Mouse (Mus musculus) embryonic facial prominence, embryonic 11.5 days (tissue): ENCODE results near the gene Ube2j2. TPM values are rescaled to one million over a fixed set of nuclear protein-coding genes. Genes with fewer than 3 reads are reported as not detected.
A peak's percentile ranks its signal among the peaks of the same experiment; 100 is the strongest.

ENCODE experiments used
- ATAC-seq: fragments of 200-750 bp; cut with Nextera tagmentation; replicated peaks from 2 replicates; pipeline ENCODE4 v1.8.0; 2017; ENCODE audit warnings: low read depth; ENCODE audit not compliant: insufficient number of reproducible peaks, low FRiP score, low TSS enrichment
- DNase-seq: peaks from one replicate; pipeline ENCODE4 v3.0.0-alpha.2; 2015; ENCODE audit warnings: low spot score
- H3K27ac ChIP-seq: fragments of 300-500 bp; sonication (generic); replicated peaks from 2 replicates; pipeline ENCODE4 v1.5.1; 2014; ENCODE audit warnings: mild to moderate bottlenecking, low read depth, low read length, control low read depth
- H3K27me3 ChIP-seq: fragments of 300-500 bp; sonication (generic); 2 replicates; pipeline ENCODE4 v1.6.1; 2014; ENCODE audit warnings: mild to moderate bottlenecking, low read length, moderate library complexity, mixed read lengths; ENCODE audit not compliant: control insufficient read depth, insufficient read depth
- H3K36me3 ChIP-seq: fragments of 300-500 bp; sonication (generic); replicated peaks from 2 replicates; pipeline ENCODE4 v1.6.1; 2014; ENCODE audit warnings: low read depth, mild to moderate bottlenecking, low read length, moderate library complexity, mixed read lengths; ENCODE audit not compliant: control insufficient read depth, insufficient read depth
- H3K4me1 ChIP-seq: fragments of 300-500 bp; sonication (generic); 2 replicates; pipeline ENCODE4 v1.6.1; 2014; ENCODE audit warnings: low read length, mixed read lengths; ENCODE audit not compliant: control insufficient read depth, insufficient read depth
- H3K4me2 ChIP-seq: fragments of 300-500 bp; sonication (generic); 2 replicates; pipeline ENCODE4 v1.6.1; 2014; ENCODE audit warnings: low read depth, mild to moderate bottlenecking, control low read depth, low read length, moderate library complexity
- H3K4me3 ChIP-seq: fragments of 300-500 bp; sonication (generic); 2 replicates; pipeline ENCODE4 v1.5.1; 2014; ENCODE audit warnings: low read depth, low read length, control low read depth
- H3K9ac ChIP-seq: fragments of 300-500 bp; sonication (generic); replicated peaks from 2 replicates; pipeline ENCODE4 v1.6.1; 2014; ENCODE audit warnings: mild to moderate bottlenecking, control low read depth, low read length
- H3K9me3 ChIP-seq: fragments of 300-500 bp; sonication (generic); replicated peaks from 2 replicates; pipeline ENCODE4 v1.6.1; 2016; ENCODE audit warnings: mild to moderate bottlenecking, low read length, inconsistent platforms, mixed read lengths; ENCODE audit not compliant: control insufficient read depth
- WGBS: fragments of 180-500 bp; shearing (Covaris S2); extraction: QIAGEN DNeasy Blood & Tissue Kit; methylation state at CpG from one replicate; pipeline ENCODE4 v1.1.7; 2014; 5-methylcytosine and 5-hydroxymethylcytosine counted together
- polyA plus RNA-seq: library from polyadenylated mRNA; unstranded; fragments of >200 nt; fragmentation: Nextera tagmentation; extraction: Ambion mirVana; gene quantifications from 2 replicates; pipeline ENCODE4 v1.2.1, GENCODE M21; 2014

The Ube2j2 gene
- polyA plus RNA-seq, 1 experiment from 2014 or later: 161 TPM

DNA sequence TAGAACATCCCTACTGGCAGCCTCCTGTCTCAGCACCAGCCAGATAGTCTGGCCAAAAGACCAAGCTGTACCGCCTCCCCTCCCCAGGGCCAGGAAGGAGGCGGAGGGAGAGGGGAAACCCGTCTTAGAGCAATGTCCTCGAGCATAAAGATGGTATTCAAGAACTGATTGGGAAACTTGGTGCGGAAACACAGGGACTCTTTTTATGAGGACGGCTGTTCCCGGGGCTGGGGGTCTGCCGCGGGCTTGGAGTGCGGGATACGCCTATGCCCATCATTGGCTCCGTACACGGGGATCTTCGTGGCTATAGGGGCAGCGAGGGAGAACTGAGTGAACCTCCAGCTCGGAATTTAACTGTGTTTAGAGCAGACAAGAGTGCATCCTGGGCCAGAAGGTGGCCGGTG is 580 bp upstream of the Ube2j2 start:
- no peaks in the 10 kb centered on the region for H3K9me3 ChIP-seq
- peak; percentile 27 for DNase-seq
- H3K4me3 ChIP-seq: peak overlapping the region; percentile 90
- ATAC-seq: no peak; the same call in 1 of the 2 replicates
- H3K4me1 ChIP-seq: no peaks in the 10 kb centered on the region
- H3K36me3 ChIP-seq: no peaks in the 10 kb centered on the region; the same call in 1 of the 2 replicates
- peak overlapping the region; percentile 87 for H3K9ac ChIP-seq
- H3K4me2 ChIP-seq: peak overlapping the region; percentile 80
- H3K27ac ChIP-seq: peak overlapping the region; percentile 63; the same call in 1 of the 2 replicates
- WGBS: 1% methylated on average over 17 of the region's 17 CpGs
- no peaks in the 10 kb centered on the region for H3K27me3 ChIP-seq

DNA sequence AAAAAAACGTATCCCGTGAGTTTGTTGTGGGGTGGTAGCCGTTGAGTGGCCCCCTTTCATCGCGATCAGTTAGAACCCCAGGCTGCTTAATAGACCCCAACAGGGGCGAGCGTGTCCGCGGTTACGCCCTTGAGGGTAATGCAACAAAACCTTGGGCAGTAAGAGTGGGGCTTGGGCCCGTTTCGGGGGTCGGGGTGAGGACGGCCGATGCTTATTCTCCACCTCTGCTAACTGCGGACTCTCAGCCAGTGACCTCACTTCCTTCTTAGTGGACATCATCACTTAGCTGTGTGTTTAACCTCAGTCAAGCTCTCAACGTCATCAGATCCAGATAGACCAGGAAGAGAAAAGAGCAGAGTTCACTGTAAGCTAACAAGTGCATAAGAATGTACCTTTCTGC is 640 bp downstream of the Ube2j2 start:
- Histone ChIP-seq H3K4me3 (peak overlapping the region; percentile 90), H3K27me3 (no peaks in the 10 kb centered on the region), H3K4me2 (peak overlapping the region; percentile 84), H3K4me1 (no peaks in the 10 kb centered on the region), H3K9ac (peak overlapping the region; percentile 87), H3K9me3 (no peaks in the 10 kb centered on the region), H3K27ac (peak overlapping the region; percentile 16; the same call in 1 of the 2 replicates), H3K36me3 (no peaks in the 10 kb centered on the region; the same call in 1 of the 2 replicates)
- DNase-seq: no peak
- no peak for ATAC-seq
- 2% methylated on average over 17 of the region's 17 CpGs for WGBS

DNA sequence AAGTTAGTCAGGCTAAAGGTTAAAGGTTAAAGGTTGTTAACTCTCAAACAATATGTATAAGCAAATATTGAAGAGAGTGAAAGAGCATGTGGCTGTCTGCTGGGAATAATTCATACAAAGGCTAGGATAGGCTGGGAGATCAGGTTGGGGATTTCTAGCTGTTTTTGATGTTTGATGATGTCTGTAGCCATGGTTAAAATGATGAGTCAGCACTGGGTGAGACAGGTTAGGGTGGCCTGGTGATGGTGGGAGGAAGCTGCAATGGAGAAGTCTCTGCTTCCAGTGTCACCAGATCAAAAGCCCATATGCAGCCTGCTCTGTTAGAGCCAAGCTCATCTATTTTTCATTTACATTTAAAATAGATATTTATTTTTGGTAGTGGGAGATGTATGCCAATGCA is 3.5 kb downstream of the Ube2j2 start:
- no peak for DNase-seq
- Histone ChIP-seq H3K36me3 (peaks cover 5% of the 10 kb centered on the region), H3K4me2 (no peak overlapping the region), H3K27me3 (no peaks in the 10 kb centered on the region), H3K9ac (no peak overlapping the region), H3K9me3 (no peaks in the 10 kb centered on the region), H3K27ac (no peak overlapping the region), H3K4me3 (no peak overlapping the region), H3K4me1 (no peaks in the 10 kb centered on the region)
- ATAC-seq: no peak

DNA sequence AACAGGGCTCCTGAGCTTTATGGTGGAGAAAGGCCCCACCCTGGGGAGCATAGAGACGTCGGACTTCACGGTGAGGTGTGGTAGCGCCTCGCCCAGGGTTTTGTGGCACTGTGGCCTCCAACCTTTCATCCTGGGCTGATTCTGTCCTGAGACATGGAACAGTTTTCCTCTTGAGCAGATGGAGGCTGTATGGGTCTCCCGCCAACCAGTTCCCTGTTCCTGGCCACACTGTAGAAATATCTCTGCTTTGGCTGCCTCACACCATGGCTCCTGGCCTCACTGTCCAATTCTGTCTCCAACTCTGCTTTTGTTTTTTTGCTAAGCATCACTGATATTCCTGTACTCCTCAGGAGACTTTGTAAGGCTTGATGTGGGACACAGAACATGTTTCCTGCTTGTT is 11.9 kb downstream of the Ube2j2 start:
- ATAC-seq: no peak
- no peak for DNase-seq
- 92% methylated on average over 6 of the region's 6 CpGs for WGBS

DNA sequence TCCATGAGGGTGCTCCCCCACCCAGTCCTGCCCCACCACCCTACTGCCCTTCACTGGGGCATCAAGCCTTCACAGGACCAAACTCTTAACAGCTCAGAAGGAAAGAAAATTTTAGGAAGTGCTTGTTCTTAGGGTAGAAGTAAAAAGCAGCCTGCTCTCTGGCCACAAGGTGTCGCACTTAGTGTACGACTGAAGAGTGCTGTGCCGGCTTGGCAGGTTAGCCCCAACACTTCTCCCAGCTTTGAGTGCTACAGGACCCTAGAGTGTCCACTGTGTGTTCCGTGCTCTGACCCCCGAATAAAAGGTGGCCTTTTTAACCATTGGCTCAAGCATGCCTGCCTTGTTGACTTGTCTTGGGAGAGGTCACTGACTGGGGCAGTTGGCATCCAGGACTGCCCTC is 15.6 kb downstream of the Ube2j2 start:
- no peaks in the 10 kb centered on the region for H3K9me3 ChIP-seq
- no peak overlapping the region for H3K4me3 ChIP-seq
- ATAC-seq (peak; percentile 60; the same call in 1 of the 2 replicates), DNase-seq (peak; percentile 92)
- WGBS: 12% methylated on average over 5 of the region's 5 CpGs
- no peaks in the 10 kb centered on the region for H3K27me3 ChIP-seq
- H3K4me1 ChIP-seq: no peaks in the 10 kb centered on the region
- no peak overlapping the region for H3K9ac ChIP-seq
- H3K27ac ChIP-seq: no peak overlapping the region
- peaks cover 3% of the 10 kb centered on the region for H3K36me3 ChIP-seq
- H3K4me2 ChIP-seq: no peak overlapping the region

More for the DNA sequence above, 11.9 kb downstream of the Ube2j2 start:
- Histone ChIP-seq H3K27ac (no peak overlapping the region), H3K4me2 (no peak overlapping the region), H3K36me3 (peaks cover 9% of the 10 kb centered on the region), H3K4me1 (no peaks in the 10 kb centered on the region), H3K9me3 (no peaks in the 10 kb centered on the region), H3K4me3 (no peak overlapping the region), H3K9ac (no peak overlapping the region), H3K27me3 (no peaks in the 10 kb centered on the region)

DNA sequence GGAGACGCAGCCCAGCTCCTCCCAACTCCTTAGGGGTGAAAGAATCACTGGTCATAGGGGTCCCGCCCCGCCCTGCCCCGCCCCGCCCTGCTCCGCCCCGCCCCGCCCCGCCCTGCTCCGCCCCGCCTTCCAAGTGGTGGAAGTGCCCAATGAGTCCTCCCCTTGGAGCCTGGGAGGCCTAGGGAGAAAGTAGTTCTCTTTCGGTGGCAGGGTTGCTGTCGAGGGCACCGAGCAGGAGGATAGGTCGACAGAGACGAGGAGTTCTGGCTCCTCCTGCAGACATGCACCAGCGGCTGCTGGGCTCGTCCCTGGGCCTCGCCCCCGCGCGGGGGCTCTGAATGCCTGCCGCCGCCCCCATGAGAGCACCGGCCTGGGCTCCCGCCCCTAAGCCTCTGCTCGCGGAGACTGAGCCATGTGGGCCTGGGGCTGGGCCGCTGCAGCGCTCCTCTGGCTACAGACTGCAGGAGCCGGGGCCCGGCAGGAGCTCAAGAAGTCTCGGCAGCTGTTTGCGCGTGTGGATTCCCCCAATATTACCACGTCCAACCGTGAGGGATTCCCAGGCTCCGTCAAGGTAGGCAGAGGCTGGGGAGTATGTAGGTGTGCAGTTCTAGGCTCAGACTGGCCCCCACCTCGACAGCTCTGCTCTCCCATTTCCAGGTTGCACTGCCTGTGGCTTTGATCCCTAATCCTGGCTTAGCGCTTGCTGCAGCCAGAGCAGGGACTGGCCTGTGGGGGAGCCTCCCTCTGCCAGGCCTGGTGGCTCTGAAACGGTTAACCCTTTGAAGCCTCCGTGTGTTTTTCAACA is 18.7 kb downstream of the Ube2j2 start, which contains the start of gene C1qtnf12:
C1qtnf12 (plus strand) TSS at position 152 of the 805 bp plus-strand sequence.
- H3K4me2 ChIP-seq: peak within 1 kb of the TSS; percentile 95
- H3K36me3 ChIP-seq: peaks cover 3% of the 10 kb centered on the region; the same call in 1 of the 2 replicates
- H3K4me3 ChIP-seq: peak within 1 kb of the TSS; percentile 53
- peak; percentile 61 for ATAC-seq
- WGBS: under 1% methylated on average over 33 of the region's 42 CpGs
- no peaks in the 10 kb centered on the region for H3K9me3 ChIP-seq
- peak within 1 kb of the TSS; percentile 69 for H3K9ac ChIP-seq
- H3K27ac ChIP-seq: 0 out of 2 replicates have a peak within 1 kb of the TSS, but pooled peaks have one; percentile 1
- H3K4me1 ChIP-seq: no peaks in the 10 kb centered on the region
- peak; percentile 58 for DNase-seq
- H3K27me3 ChIP-seq: no peaks in the 10 kb centered on the region

DNA sequence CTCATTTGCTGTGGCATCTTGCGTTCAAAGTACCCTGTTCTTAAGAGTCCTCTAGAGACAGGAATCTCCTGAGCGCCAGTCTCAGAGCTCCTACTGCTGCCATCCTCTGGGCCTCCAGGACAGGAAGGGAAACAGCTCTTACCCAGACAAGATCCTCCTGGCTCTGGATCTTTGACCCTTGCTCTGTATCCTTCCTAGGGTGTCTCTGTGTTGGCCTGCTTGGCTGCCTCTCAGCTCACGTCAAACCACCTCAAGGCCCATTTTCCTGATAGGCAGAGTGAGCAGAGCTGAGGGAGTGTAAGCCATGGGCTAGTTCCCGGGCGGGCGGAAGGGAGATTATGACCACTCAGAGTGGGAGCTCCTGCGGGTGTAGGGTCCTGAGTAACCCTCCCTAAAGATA is 19.5 kb downstream of the Ube2j2 start:
- peak overlapping the region; percentile 95 for H3K4me2 ChIP-seq
- no peaks in the 10 kb centered on the region for H3K27me3 ChIP-seq
- no peak overlapping the region for H3K27ac ChIP-seq
- peak overlapping the region; percentile 53 for H3K4me3 ChIP-seq
- no peaks in the 10 kb centered on the region for H3K4me1 ChIP-seq
- H3K36me3 ChIP-seq: peaks cover 3% of the 10 kb centered on the region; the same call in 1 of the 2 replicates
- no peak for ATAC-seq
- no peaks in the 10 kb centered on the region for H3K9me3 ChIP-seq
- WGBS: 48% methylated on average over 7 of the region's 7 CpGs
- peak overlapping the region; percentile 69 for H3K9ac ChIP-seq
- DNase-seq: no peak

DNA sequence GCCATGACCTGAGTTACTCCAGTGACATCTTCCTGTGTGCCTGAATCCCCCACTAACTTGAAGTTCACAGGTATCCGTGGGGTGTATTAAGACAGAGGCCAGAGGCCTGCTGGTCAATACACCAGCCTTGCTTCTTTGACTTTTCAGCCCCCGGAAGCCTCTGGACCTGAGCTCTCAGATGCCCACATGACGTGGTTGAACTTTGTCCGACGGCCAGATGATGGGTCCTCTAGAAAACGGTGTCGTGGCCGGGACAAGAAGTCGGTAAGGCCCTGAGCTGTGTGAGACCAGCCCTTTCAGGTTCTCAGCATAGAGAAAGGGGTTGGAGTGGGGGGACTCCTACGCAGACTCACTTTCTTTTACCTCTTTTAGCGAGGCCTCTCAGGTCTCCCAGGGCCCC is 20.8 kb downstream of the Ube2j2 start:
- Histone ChIP-seq H3K4me1 (no peaks in the 10 kb centered on the region), H3K27ac (no peak overlapping the region), H3K4me3 (no peak overlapping the region), H3K9me3 (no peaks in the 10 kb centered on the region), H3K4me2 (no peak overlapping the region), H3K36me3 (peaks cover 3% of the 10 kb centered on the region; the same call in 1 of the 2 replicates), H3K9ac (no peak overlapping the region), H3K27me3 (no peaks in the 10 kb centered on the region)
- 89% methylated on average over 11 of the region's 11 CpGs for WGBS
- DNase-seq (no peak), ATAC-seq (no peak)
